Mouse (Mus musculus): Measurements from ENCODE around the gene Dpf3.

Gene Dpf3

GRCm38 (mm10) chr12:83413684-83414083 is 73.8 kb downstream of the Dpf3 start:
- DNase-seq (ENCODE audit: low read depth, low spot score), result no peak

GRCm38 (mm10) chr12:83411721-83412521 is 75.6 kb downstream of the Dpf3 start:
- DNase-seq (ENCODE audit: low read depth, low spot score), result no peak

- DNase-seq (ENCODE audit: low read depth, low spot score), result no peak
These were observed 76.5 kb downstream of the Dpf3 start for GRCm38 (mm10) chr12:83411032-83411431.

- no peak for DNase-seq (ENCODE audit: low read depth, low spot score)
These were observed 82.0 kb downstream of the Dpf3 start for GRCm38 (mm10) chr12:83405374-83406125.

- DNase-seq (ENCODE audit: low read depth, low spot score), result no peak
These were observed 85.2 kb downstream of the Dpf3 start for GRCm38 (mm10) chr12:83402270-83402669.

- no peak for DNase-seq (ENCODE audit: low read depth, low spot score)
These were observed 95.5 kb downstream of the Dpf3 start for GRCm38 (mm10) chr12:83392011-83392410.

GRCm38 (mm10) chr12:83387554-83387953 is 100.0 kb downstream of the Dpf3 start:
- DNase-seq (ENCODE audit: low read depth, low spot score), result no peak

DNA sequence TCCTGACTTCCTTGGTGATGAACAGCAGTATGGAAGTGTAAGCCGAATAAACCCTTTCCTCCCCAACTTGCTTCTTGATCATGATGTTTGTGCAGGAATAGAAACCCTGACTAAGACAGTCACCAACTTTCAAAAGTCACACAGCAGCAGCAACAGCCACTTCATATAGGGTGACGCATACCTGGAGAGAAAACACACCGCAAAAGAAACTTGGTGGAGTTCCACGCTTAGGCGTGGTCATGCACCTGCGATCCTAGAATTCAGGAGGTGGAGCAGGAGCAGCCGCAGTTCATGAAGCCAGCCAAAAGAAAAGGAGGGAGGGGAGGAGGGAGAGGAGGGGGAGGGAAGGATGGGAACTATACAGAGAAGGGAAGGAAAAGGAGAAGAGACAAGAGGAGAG is 106.4 kb downstream of the Dpf3 start:
- no peak for DNase-seq (ENCODE audit: low read depth, low spot score)

GRCm38 (mm10) chr12:83380016-83380415 is 107.5 kb downstream of the Dpf3 start:
- DNase-seq (ENCODE audit: low read depth, low spot score), result no peak

GRCm38 (mm10) chr12:83375015-83375831 is 112.3 kb downstream of the Dpf3 start:
- no peak for DNase-seq (ENCODE audit: low read depth, low spot score)

- DNase-seq (ENCODE audit: low read depth, low spot score), result no peak
These were observed 114.4 kb downstream of the Dpf3 start for GRCm38 (mm10) chr12:83373081-83373480.

DNA sequence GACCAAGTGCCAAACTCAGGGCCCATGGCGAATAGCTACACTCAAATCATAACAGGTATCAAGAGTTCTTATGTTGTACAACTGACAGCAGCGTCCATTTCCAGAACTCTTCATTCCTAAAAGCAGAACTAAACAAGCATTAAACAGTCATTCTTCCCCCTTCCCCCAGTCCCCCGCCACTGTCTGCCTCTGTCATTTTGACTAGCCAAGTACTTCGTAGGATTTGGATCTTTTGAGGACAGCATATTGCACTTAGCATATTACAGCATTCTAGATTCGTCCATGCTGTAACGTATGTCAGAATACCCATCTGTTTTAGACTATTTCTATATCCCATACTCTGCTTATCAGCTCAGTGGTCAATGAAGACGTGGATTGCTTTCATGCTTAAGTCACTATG is 115.2 kb downstream of the Dpf3 start:
- DNase-seq (ENCODE audit: low read depth, low spot score), result no peak

- no peak for DNase-seq (ENCODE audit: low read depth, low spot score)
These were observed 117.3 kb downstream of the Dpf3 start for GRCm38 (mm10) chr12:83370221-83370620.

DNA sequence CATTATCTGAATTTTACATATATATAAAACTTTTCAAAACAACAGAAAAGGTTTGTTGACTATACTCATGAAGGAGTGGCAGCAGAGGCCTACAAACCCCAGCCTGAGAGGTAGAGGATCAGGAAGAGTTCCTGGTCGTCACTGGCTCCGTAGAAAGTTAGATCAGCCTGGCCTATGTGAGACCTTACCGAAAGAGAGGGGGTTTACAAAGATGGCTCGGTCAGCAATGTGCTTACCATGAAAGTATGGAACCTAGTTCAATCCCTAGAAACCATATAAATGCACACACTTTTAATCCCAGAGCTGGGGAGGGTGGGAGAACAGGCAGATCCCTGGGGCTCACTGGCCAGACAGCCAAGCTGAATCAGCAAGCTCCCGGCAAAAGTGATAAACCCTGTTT is 118.1 kb downstream of the Dpf3 start:
- DNase-seq (ENCODE audit: low read depth, low spot score), result no peak

DNA sequence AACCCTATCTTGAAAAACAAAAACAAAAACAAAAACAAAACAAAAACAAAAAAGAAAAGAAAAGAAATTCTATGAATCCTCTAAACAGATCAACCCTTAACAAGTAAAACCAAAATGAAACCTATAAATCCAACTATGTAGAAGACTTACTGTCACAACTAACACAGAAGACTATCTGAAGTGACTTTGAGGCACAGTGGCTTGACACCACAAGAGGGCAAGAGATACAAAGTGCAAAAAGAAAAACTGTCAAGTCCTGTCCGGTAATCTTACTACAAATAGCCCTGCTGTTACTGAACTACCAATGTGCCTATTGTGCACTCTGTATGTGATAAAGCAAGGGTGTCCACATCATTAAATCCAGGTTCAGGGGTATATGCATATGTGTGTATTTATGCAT is 120.0 kb downstream of the Dpf3 start:
- no peak for DNase-seq (ENCODE audit: low read depth, low spot score)

- DNase-seq (ENCODE audit: low read depth, low spot score), result no peak
These were observed 122.7 kb downstream of the Dpf3 start for GRCm38 (mm10) chr12:83364771-83365170.

GRCm38 (mm10) chr12:83361801-83362200 is 125.7 kb downstream of the Dpf3 start:
- DNase-seq (ENCODE audit: low read depth, low spot score), result no peak

GRCm38 (mm10) chr12:83352640-83353039 is 134.9 kb downstream of the Dpf3 start:
- DNase-seq (ENCODE audit: low read depth, low spot score), result no peak

DNA sequence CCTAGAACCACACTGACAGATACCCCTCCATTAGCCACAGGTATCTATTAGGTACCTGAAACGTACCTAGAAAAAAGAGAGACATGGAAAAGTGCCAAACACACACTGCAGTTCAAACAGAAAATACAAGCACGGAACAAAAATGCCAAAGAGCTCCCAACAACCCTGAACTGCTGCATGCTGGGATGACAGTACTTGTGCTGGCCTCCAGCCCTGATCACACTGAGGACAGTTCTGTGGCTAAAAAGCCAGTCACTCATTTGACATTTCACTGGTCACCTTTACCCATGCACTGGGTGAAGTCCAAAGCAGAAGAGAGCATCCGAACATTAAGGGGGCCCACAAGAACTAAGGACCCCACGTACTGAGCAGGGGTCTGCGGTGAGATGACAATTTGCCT is 137.8 kb downstream of the Dpf3 start:
- DNase-seq (ENCODE audit: low read depth, low spot score), result no peak

GRCm38 (mm10) chr12:83348246-83348645 is 139.3 kb downstream of the Dpf3 start:
- no peak for DNase-seq (ENCODE audit: low read depth, low spot score)

DNA sequence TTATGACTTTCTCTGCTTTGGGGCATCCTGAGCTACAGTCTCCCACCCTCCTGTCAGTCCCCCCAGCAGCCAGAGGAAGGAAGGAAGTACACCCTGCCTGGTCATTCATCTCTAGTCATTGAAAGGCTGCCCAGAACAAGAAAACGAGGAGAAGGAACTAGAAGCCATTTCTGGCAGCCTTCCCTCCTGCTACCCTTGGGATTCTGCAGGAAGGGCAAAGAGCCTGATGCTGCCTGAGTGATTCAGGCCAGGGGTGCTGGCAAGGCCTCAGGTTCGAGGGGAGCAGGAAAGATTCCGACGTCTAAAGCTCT is 144.7 kb downstream of the Dpf3 start:
- DNase-seq (ENCODE audit: low read depth, low spot score), result no peak
